Mouse (Mus musculus): Measurements from ENCODE around the gene Knop1.
A peak's percentile ranks its signal among the peaks of the same experiment; 100 is the strongest.

Knop1 gene

GRCm38 (mm10) chr7:118855877-118856304 is at the start of gene Knop1:
Knop1 (minus strand) TSS chr7:118856254.
- no peak for DNase-seq (ENCODE audit: low spot score in 2 of 2)

- DNase-seq (ENCODE audit: low spot score in 2 of 2): no peak
Measured at GRCm38 (mm10) chr7:118904530-118904929, 48.5 kb upstream of the Knop1 start.

GRCm38 (mm10) chr7:118903879-118904278 is 47.8 kb upstream of the Knop1 start:
- no peak for DNase-seq (ENCODE audit: low spot score in 2 of 2)

- DNase-seq (ENCODE audit: low spot score in 2 of 2): peak; percentile 12 to 18
Measured at GRCm38 (mm10) chr7:118902944-118903343, 46.9 kb upstream of the Knop1 start.

- DNase-seq (ENCODE audit: low spot score in 2 of 2): no peak
Measured at GRCm38 (mm10) chr7:118900090-118900489, 44.0 kb upstream of the Knop1 start.

- DNase-seq (ENCODE audit: low spot score in 2 of 2): no peak
Measured at GRCm38 (mm10) chr7:118898063-118898462, 42.0 kb upstream of the Knop1 start.

GRCm38 (mm10) chr7:118895469-118896450 is 39.7 kb upstream of the Knop1 start:
- DNase-seq (ENCODE audit: low spot score in 2 of 2): no peak

- no peak for DNase-seq (ENCODE audit: low spot score in 2 of 2)
Measured at GRCm38 (mm10) chr7:118889046-118889680, 33.1 kb upstream of the Knop1 start.

GRCm38 (mm10) chr7:118887303-118888055 is 31.4 kb upstream of the Knop1 start:
- DNase-seq (ENCODE audit: low spot score in 2 of 2): no peak

GRCm38 (mm10) chr7:118884969-118885368 is 28.9 kb upstream of the Knop1 start:
- no peak for DNase-seq (ENCODE audit: low spot score in 2 of 2)

GRCm38 (mm10) chr7:118883957-118884356 is 27.9 kb upstream of the Knop1 start:
- no peak for DNase-seq (ENCODE audit: low spot score in 2 of 2)

- no peak for DNase-seq (ENCODE audit: low spot score in 2 of 2)
Measured at GRCm38 (mm10) chr7:118879466-118880029, 23.5 kb upstream of the Knop1 start.

- no peak for DNase-seq (ENCODE audit: low spot score in 2 of 2)
Measured at GRCm38 (mm10) chr7:118865362-118865761, 9.3 kb upstream of the Knop1 start.

GRCm38 (mm10) chr7:118858640-118859039 is 2.6 kb upstream of the Knop1 start:
- no peak for DNase-seq (ENCODE audit: low spot score in 2 of 2)

GRCm38 (mm10) chr7:118855171-118855876 is 730 bp downstream of the Knop1 start, which contains the start of gene Iqck:
Iqck (plus strand) TSS chr7:118855752.
- peak; percentile 83 to 88 for DNase-seq (ENCODE audit: low spot score in 2 of 2)

- no peak for DNase-seq (ENCODE audit: low spot score in 2 of 2)
Measured at GRCm38 (mm10) chr7:118854606-118855005, 1.4 kb downstream of the Knop1 start.

- DNase-seq (ENCODE audit: low spot score in 2 of 2): no peak
Measured at GRCm38 (mm10) chr7:118852611-118853010, 3.4 kb downstream of the Knop1 start.

GRCm38 (mm10) chr7:118851571-118851970 is 4.5 kb downstream of the Knop1 start:
- DNase-seq (ENCODE audit: low spot score in 2 of 2): no peak

- DNase-seq (ENCODE audit: low spot score in 2 of 2): no peak
Measured at GRCm38 (mm10) chr7:118850676-118851290, 5.3 kb downstream of the Knop1 start.

GRCm38 (mm10) chr7:118849543-118850250 is 6.4 kb downstream of the Knop1 start:
- DNase-seq (ENCODE audit: low spot score in 2 of 2): no peak

All from frontal cortex, postnatal 14 days (tissue).